Mouse (Mus musculus) embryo, embryonic 11.5 days (tissue): Measurements from ENCODE around the gene Ctbp2.
"Not testable (repeated sequence)": the region's sequence is repeated elsewhere in the genome, so short reads cannot be mapped to it uniquely, and the experiment has no call there.

ENCODE experiments used
- DNase-seq: peaks from one replicate; pipeline ENCODE4 v3.0.0-alpha.2; 2012; ENCODE audit warnings: low read depth, low spot score

The Ctbp2 gene

DNA sequence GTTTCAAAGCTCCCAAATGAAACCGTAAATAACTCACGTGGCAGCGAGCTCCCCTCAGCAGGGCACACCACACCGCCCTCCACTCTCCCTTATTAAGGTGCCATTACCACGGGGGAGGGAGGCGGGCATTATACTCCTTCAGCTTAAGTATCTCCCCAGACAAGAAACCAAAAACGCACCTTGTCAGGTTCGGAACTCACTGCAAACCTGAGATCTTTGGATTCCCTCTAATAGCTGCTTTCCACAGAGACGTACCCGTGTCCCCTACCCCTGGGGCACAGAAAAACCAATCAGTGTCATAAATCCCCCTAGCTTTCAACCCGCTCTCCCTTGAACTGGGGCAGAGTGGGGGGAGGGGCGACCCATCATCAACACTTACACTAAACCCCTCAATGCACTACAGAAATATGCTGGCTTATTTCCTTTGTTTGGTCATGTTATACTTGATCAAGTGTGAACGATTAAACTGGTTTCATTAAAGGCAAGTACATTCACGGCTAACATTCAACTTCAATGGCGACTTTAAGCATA lies 3.9 kb downstream of the Ctbp2 start:
- no peak for DNase-seq

DNA sequence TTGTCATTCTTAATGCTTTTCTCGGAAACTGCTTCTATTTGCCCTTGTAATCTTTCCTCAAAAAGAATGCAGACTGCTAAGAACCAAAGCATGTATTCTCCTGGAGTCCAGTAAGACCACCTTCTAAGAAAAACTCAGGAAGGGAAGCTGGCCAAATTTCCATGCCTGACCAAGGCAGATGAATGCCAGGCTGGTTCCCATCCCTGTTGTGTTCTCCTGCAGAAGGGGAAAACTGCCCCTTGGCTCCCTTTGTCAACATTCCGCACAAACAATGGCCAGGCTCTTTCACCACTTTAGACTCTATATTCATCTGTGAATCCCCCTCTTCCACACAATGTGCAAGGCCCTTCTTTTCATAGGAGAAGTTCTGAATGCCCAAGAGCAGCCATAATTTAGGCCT lies 6.3 kb downstream of the Ctbp2 start:
- DNase-seq, result no peak

DNA sequence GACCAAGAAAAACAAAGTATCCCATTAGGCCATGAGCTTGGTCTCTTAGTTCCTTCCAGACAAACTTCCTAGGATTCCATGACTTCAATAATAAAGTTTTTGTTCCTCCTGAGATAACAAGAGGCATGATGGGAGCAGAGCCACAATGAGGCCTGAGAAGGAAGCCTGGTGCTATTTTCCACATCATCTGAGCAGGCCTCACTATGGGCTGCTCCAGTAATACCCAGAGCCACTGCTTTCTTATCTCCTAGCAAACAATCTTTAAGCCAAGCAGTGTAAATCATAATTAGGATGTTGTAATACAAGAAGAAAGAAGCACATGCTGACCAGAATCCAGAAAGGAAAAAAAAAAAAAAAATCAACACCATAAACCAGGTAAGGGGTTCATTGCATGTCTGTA lies 7.6 kb downstream of the Ctbp2 start:
- DNase-seq, result no peak

DNA sequence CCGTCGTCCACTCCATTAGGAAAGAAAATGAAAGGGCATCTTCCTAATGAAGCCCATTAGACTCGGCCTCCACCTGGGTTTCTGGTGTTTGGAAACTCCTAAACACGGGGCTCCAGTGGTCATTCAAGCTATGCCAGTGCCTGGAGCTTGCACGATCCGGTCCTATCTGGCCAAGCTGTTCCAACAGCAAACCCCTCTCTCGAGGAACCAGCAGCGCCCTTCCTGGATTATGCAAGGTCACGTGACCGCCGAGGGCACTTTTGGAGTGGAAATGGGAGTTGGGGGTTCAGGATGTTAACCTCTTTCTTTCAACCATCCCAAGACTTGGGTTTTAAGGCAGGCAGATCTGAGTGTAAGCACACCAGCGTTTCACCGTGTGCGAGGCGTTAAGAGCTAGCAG lies 8.3 kb downstream of the Ctbp2 start:
- no peak for DNase-seq

DNA sequence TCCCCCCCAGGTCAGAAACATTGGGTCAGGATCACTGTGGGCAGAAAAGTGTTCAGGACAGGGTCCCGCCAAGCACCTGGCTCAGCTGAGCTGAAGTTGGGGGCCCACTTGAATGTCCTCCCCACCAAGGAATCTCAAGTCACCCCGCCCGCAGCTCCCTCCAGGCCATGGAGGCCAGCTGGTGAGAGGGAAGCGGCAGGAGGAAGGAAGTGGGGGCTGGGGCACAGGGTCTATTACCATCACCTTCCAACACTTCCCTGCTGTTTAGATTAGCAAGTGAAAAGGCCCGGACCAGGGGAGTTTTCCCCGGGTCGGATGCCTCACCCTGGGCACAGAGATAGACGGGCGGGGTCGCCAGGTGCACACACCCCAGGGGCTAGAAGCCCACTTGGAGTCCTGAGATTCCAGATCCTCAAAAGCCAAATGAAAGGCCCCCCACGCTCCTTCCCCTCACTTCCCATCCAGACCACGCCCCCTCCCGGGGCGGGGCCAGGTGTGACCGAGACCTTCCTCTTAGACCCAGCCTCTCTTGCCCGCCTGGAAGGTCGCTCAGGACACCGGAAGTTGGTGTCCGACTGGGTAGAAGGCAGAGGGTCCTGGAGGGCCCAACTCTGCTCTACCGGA lies 9.2 kb downstream of the Ctbp2 start:
- DNase-seq, result no peak

DNA sequence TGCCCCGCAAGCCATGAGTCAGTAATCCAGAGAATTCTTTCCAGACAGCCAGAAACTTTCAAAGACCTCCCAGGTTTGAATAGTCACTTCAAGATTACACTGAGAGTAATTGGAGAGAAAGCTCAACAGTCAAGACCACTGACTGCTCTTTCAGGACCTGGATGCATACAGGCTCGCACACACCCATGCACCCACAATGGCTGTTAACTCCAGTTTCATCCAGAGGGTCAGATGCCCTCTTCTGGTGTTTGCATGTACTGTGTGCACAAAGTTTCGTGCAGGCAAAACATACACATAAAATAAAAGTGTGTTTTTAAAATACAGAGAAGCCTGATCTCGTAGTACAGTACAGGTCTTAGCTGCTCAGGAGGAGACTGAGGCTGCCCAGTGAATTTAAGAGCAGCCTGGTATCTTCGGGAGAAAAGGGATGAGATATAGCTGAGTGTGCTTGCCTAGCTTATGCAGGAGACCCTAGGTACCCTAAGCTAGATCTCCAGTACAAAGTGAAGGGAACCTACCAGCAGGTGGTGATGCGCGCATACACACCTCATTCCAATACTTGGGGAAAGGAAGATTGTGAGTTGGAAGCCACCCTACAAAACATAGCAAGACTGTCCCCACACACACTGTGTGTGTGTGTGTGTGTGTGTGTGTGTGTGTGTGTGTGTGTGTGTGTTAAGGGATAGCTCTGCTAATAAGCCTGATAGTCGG lies 10.8 kb downstream of the Ctbp2 start:
- no peak for DNase-seq

DNA sequence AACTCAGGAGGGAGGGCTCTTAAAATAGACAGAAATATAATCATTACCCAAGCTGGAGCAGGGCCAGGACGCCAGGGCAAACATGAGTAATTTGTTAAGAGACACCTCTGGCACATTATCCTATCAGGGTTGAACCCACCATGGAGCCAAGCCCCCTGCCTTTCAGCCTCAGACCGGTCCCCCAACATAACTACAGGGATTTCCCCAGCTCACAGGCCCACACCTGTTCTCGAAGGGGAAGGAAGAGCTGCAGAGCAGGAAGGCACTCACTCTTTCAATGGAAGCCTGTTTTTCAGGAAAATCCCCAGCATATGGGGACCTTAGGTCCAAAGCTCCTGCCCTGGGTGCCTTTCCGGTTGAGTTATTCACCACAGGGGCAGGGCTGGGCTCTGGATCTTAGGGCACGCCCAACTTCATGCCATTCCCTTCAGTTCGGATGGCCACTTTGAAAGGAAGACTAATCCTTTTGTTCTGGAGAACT lies 11.8 kb downstream of the Ctbp2 start:
- DNase-seq, result no peak

DNA sequence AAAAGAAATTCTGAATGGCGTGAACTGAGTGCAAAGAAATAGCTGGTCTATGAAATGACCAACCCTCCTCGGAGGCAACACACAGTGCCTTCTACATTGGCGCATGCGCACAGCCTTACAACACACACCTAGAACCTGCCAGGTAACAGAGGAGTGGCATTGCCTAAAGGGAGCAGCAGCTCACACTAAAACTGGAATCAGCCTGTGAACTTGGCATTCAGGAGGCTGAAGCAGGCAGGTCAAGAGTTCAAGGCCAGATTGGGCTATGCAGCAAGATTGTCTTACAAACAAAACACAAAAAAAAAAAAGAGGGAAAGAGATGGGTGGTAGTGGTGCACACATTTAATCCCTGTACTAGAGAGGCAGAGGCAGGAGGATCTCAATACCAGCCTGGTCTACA lies 14.7 kb downstream of the Ctbp2 start:
- DNase-seq, result no peak

DNA sequence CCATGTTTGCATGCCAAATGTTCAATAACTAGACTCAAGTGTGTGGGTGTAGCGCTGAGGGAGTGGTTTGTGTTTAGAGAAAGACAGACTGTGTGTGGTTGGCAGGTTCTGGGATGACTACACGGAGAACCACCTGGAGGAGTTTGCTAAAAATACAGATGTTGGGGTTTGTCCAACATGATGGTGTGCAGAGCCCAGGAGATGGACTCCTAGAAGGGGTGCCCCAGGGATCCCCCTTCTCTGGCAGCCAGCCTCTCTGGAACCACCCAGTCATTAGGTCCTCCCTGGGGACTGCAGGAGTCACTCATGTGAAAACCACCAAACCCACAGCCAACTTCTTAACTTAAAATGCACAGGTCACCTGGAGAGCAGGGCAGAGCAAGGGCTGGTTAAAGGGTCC lies 15.5 kb downstream of the Ctbp2 start:
- no peak for DNase-seq

DNA sequence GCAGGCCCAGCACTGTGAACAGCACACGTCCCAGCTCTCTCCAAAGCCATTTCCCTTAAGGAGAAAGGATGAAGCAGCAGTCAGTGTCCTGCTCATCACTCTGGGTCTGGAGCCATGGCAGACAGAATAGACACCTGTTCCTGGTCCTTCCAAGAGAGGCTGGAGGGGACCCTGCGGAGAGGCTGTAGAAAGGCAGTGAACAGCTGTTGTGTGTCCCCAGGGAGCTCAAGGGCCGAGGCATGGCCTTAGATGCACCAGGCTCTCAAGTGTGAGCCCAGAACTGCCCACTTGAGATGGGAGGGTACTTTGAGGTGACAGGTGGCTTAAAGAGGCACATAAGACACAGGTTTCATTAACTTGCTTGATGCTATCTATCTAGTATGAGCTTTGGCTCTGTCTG lies 21.6 kb downstream of the Ctbp2 start:
- DNase-seq, result no peak

DNA sequence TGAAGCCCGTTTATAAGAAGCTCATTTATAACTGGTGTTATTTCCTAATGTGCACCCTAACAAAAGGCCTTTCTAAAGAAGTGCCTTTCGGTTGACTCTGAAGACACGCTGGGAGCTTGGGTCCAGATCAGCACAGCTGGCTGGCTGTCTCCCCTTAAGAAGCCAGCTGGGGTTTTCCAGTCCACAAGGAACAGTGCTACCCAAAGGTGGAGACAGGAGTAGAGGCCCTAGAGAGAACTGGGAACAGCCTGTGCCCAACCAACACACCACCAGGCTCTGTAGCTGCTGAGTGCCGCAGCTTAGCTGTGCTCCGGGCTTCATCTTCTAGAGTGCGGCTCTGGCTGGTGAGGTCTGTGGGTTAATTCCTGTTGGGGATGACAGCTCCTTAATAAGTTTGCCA lies 23.1 kb downstream of the Ctbp2 start:
- DNase-seq, result no peak

DNA sequence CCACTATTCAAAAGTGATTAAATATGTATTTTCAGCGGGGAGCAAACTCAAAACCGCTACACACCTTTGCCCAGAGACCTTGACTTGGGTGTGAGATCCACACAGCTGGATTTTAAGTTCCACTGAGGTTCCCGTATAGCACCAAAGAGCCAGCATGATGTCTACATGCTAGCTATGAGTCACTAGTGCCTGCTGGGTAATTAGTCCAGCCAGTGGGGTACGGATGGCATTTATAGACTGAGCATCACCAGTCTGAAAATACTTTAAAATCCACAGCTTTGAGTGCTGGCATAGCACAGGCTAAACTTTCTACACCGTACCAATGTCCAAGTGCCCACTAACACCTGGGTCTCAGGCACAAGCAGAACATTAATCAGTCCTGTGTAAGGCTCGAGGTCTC lies 24.0 kb downstream of the Ctbp2 start:
- no peak for DNase-seq

DNA sequence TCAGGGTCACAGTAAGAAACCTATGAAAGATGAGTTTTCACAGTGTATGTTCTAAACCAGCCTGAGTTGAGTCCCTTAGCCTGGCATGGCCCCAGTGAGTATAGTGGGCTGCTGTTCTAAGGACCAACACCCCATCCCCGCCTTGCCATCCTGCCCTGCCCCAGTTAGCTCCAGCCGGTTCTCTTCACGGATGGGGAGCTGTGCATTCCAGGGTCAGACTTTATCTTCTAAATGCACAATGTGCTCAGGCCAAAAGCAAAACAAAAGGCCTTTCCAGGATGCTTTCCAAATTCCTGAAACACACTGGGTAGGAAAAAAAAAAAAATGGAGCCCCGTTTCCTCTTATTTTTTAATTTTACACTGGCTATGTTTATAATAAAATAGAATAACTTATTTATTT lies 24.9 kb downstream of the Ctbp2 start:
- no peak for DNase-seq

DNA sequence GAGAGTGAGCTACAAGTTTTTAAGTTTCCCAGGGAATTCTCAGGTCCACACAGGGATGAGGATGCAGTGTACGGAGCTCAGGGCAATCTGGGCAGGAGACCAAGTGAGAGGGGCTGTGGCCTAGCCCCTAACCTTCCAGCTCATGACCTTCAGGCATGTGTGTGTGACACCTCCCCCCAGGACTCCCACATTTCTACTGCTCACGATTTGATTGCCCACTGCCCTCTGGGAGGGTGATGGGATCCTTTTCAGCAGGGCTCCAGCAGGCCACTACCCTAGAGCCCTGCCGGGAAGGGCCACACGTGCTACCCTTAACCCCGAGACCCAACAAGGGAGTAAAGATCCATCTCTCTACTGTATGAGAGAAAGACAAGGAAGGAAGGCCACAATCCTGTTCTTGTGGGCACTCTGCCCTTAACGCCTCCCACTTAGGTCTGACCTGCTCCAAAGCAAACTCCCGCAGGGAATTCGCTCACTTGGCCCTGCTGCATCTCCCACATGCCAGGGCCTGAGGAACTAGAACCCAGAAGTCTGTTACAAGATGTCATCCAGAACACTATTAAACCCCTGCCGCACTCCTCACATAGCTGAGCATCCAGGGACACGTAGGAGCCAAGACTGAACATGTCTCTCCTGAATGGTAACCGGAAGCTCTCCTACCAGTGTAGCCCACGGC lies 25.9 kb downstream of the Ctbp2 start:
- no peak for DNase-seq

DNA sequence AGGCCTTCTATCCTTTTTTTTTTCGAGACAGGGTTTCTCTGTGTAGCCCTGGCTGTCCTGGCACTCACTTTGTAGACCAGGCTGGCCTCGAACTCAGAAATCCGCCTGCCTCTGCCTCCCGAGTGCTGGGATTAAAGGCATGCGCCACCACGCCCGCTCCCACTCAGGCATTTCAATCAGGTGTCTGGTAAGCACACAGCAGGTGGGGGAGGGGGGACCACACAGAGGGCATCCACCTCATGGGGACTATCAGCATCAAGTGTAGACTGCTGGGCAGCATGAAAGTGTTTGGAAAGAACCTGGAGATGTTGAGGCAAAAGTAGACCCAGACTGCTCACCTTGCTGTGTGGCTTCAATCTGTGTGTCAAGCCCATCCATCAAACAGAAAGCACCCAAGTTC lies 28.5 kb downstream of the Ctbp2 start:
- DNase-seq, result not testable (repeated sequence)

DNA sequence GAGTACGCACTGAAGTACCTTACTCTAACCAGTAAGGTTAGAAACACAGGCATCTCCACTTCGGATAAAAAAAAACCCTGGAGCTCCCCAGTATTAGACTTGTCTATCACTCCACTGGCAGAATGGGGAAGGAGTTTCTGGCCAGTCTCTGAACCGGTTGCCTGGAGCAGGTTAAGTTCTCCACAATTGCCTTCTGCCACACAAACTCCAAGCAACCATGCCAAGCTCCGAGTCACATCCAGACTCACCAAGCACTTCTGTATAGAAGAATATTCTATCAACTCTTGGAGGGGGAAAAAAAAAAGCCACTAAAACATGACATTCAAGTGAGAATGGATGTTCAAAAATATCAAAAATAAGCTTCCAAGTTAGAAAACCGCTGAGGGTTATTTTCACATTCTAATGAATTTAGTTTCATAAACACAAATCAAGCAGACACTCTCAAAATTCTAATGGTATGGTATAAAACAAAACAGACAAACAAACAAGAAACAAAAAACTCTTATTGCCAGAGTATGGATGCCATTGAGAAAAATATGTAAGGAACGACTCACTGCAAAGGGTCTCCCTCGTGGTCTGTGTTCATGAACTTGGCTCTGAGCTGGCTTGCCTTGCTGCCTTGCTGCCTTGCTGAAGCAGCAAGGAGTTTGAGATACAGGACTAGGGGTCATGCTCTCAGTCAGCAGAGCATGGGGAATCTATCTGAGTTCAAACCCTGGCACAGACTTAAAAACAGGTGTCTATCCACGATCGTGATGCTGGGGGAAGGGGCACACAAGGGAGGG lies 29.3 kb downstream of the Ctbp2 start:
- no peak for DNase-seq

DNA sequence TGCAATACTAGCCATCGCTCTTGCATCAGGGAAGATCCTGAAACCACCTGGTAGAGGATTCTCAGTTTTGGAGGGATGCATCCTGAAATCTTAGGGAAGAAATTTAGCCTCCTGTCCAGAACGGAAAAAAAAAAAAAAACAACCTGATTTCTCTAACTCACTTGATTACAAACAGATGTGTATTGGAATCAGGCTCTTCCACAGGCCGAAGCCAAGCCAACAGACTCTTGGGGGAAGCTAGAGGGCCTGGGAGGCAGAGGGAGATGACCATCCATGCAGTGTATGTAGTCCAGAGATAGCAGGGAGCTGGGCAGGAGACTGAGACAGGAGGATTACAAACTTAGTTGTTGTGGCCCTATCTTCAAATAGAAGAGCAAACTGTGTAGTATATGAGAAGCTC lies 30.0 kb downstream of the Ctbp2 start:
- DNase-seq, result no peak

DNA sequence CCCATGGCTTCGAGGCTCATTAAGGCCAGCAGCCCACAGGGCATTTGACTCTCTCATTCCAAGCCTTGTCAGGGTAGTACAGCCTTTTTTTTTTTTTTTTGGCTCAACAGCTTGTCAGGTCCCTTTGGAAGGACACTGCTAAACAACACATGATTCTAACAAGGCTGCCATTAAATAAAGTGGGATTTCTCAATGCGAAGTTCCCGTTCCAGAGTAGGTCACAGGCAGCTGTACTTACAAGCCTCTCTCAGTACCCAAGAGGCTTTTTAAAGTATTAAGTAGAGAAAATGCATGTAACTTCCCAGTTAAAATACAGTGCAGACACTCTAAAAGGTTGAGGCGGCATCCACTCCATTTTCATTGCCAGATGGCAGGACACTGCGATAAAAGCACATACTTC lies 30.4 kb downstream of the Ctbp2 start:
- no peak for DNase-seq

DNA sequence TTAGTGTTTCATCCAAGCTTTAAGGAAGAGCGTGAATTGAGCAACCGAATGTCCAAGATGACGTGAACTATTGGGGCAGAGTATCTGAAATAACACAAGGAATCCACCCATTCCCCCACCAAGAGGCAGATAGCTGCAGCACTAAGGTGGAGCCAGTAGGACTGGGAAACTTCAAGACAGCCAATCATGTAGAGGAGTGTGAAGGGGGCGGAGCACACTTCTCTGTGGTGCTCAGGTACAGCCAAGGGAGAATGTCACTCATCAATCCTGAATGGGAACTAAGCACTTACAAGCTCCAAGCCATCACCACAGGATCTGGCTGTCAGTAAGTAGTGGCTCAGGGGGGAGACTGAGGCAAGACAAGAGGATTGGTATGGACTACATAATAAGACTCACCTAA lies 33.5 kb downstream of the Ctbp2 start:
- DNase-seq, result no peak

DNA sequence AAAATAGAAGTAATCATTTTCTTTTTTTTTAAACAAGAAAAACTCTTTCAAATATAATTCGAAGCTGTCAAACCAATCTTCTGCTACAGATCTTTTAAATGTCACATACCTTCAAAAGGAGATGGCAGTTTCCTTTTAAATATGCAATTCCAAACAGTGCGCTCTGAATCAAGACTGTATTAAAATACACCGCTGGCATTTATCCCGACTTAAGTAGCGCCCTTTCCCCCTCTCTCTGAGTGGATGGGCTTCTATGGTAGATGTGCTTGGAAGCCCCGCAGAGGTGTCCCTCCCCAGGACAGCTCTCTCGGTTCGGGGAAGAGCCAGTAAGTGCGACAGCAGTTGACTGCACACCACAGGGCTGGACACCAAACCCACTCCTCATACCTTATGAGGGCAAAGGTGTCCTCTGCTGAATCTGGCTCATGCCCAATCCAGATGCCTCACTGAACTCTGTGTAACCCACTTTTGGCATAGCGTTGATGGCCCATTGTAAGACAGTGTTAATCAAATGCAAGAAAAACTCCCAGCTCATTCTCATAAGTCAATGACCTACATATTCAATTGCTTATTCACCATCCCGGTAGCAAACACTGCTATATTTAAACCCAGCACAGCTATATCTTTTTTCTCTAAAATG lies 34.4 kb downstream of the Ctbp2 start:
- DNase-seq, result no peak

DNA sequence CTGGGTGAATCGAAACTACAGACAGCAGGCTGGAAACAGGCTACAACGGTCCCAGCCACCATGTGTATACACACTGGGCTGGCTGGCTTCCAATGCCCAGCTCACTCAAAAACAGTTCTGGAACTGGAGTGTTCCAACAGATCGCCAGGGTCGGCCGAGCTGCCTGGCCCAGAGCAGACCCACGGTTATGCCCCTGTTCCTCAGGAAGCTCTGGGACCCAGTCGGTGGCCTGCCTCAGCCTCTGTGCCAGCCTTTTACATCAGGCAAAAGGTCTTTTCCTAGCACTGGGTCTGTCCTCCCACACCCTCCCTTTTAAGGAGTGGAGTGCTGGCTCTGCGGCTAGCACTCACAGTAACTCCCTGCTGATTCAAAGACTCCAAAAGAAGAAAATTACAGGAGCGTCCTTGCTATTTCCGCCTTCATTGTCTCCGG lies 35.3 kb downstream of the Ctbp2 start:
- no peak for DNase-seq
